Mouse (Mus musculus) cerebellum, adult 11-12 months (tissue): ENCODE results near the gene Ssbp2.

Experiments
- DNase-seq: peaks from one replicate; pipeline ENCODE4 v3.0.0; 2022

Gene Ssbp2

DNA sequence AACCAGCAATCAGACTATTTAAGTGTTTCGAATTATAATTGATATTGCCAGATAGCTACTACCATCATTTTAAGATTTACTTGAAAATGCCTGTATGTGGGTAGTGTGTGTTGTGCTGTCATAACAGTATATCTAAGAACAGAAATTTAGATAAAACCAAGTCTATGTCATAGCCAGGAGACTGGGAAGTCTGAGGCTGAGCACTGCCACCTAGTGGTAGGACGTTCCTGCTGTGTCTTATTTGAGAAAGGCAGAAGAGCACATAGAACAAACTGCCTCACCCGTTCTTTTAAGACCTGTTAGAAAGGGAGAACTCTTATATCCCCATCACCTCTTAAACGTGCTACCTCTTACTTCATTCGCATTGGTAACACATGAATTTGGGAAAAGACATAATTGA lies 176.7 kb downstream of the Ssbp2 start:
- peak; percentile 64 for DNase-seq

- DNase-seq: no peak
Observed at GRCm38 (mm10) chr13:91638836-91639235, 178.8 kb downstream of the Ssbp2 start.

DNA sequence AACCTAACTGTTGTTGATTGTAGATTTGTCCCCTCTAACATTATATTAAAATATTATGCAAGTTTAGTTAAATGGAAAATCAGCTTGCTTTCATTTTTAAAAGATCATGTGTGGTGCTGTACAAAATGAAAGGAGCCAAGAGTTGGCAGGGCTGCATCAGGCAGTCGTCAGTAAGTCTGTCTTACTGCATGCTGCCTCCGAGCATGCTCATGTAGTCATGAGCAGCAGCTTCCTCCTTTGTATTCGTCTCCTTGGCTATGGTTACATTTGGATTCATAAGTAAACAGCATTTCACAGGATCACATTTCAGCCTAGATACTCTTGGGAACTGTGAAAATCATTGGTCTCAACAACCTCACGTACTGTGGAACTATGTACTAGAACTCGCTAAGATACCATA lies 180.1 kb downstream of the Ssbp2 start:
- no peak for DNase-seq

GRCm38 (mm10) chr13:91648240-91648639 lies 188.2 kb downstream of the Ssbp2 start:
- peak; percentile 39 for DNase-seq

DNA sequence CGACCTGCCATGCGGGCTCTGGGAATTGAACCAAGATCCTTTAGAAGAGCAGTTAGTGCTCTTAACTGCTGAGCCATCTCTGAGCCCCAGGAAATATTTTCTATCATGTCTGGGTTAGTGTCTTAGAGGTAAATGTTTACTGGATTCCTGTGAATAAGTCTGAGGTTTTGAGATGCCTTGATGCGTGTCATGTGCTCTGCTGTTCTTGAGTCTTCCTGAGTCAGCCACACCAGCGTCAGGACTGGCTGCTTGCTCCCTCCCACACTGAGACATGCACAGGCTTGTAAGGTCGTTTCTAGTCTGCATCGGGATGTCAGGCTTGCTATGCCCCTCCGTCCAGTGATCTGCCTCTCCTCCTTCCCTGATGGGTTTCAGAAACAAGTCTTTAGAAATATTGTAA lies 189.8 kb downstream of the Ssbp2 start:
- no peak for DNase-seq

DNA sequence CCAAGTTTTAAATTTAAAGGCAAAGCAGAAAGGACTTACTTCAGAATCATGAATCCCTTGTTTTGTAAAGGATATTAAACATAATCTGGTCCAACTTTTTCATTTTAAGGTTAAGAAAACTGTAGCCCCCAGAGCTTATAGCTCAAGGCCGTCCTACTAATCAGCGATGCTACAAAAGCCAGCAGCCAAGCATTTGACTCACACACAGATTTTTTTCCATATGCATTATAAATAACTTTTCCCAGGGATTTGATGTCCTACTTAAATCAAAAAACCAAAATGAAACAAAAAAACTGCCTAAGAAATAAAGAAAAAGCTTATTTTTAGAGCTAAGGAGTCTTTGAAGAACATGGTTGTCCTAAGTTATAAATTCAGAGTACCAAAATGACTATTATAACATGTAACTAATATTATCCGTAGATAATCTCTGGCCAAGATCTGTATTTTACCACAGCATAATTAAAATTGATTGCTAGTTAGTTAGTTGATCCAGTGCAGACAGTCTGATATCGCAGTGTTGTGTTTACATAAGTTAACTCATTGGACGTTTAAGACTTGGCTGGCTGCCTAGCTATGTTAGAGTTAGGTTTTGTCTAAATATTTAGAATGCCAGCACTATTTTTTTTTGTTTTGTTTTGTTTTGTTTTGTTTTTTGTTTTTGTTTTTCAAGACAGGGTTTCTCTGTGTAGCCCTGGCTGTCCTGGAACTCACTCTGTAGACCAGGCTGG lies 201.1 kb downstream of the Ssbp2 start:
- DNase-seq: no peak

GRCm38 (mm10) chr13:91662751-91663150 lies 202.7 kb downstream of the Ssbp2 start:
- DNase-seq: no peak

GRCm38 (mm10) chr13:91673241-91673640 lies 213.2 kb downstream of the Ssbp2 start:
- DNase-seq: no peak

DNA sequence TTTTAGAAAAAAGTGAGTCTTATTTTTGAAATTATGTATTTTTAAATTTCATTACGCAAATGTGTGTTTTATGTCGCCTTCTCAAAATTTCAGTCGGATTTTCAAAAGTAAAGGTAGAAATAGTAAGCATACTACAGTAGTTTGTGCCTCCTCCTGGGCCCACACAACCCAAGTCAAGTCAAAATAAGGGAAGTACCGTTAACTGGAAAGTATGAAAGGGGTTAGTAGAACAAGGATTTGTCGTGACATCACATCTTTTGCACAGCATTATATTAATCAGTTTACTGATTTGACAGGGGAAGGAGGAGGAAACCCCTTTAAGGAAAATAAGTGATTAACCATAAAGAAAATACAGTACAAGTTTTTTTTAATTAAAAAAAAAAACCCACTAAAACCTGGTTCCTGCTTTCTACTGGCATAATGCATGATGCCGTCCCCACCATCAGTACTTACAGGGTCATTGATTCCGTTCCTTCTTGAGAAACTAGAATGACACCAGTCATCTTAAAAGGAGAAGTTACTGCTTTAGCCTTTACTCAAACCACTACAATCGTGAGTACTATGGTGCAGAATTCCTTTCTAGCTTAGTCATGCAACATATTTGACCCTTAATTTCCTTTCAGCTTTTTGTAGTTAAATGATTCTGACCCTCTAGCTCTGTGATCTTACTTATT lies 220.8 kb downstream of the Ssbp2 start:
- no peak for DNase-seq

DNA sequence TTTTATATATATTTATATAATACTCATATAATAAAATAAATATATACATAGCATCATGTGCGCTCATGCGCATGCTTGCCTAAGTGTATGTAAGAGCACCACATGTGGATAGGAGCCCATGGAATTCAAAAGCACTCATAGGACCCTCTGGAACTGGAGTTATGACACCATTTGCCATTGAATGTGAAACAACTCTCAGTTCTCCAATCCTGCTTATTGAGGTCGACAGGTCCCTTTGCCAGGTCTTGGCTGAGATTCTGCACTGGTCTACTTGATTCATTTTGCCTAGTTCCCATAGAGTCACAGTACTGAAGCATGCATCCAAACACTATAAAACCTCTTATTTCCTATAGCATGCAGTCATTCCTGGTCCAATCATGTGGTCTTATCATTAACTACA lies 221.4 kb downstream of the Ssbp2 start:
- no peak for DNase-seq

DNA sequence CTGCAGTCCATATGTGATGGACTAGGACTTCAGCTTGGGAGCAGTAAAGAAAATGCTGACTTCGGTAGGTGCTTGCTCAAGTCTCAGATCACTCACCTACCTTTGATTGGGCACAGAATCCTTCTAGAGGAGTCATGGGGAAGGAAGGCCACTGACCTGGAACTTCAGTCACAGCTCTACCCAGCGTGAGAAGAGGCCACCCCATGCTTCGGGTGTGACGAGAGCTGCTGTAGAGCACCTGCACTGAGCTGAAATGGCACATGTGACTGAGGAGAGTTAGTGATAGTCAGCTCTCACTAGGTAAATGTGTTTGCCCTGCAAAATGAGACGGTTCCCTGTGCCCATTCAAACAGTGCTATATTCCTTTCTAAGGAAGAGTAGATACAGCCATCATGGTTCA lies 230.0 kb downstream of the Ssbp2 start:
- no peak for DNase-seq

DNA sequence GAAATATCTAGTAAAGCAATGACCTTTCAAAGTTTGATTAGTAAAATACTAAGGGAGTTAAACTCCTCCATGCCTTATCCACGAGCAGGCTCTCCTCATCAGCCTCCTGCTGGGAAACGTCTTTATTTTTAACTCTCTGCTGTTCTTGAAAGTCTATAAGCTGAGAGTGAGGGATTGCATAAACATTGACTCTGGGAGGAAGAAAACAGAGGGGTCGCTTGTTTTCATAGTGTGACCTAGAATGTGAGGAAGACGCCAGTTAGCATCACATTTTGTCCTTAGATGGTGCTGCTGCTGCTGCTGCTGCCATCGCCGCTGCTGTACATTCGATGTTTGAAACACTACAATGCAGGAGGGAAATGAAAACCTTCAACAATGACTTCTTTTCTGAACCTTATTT lies 233.5 kb downstream of the Ssbp2 start:
- no peak for DNase-seq

GRCm38 (mm10) chr13:91695406-91695805 lies 235.3 kb downstream of the Ssbp2 start:
- DNase-seq: no peak

GRCm38 (mm10) chr13:91696109-91696645 lies 236.1 kb downstream of the Ssbp2 start:
- no peak for DNase-seq

- no peak for DNase-seq
Observed at GRCm38 (mm10) chr13:91697011-91697410, 236.9 kb downstream of the Ssbp2 start.

- DNase-seq: no peak
Observed at GRCm38 (mm10) chr13:91702337-91702736, 242.3 kb downstream of the Ssbp2 start.

- DNase-seq: no peak
Observed at GRCm38 (mm10) chr13:91719487-91719886, 259.4 kb downstream of the Ssbp2 start.

DNA sequence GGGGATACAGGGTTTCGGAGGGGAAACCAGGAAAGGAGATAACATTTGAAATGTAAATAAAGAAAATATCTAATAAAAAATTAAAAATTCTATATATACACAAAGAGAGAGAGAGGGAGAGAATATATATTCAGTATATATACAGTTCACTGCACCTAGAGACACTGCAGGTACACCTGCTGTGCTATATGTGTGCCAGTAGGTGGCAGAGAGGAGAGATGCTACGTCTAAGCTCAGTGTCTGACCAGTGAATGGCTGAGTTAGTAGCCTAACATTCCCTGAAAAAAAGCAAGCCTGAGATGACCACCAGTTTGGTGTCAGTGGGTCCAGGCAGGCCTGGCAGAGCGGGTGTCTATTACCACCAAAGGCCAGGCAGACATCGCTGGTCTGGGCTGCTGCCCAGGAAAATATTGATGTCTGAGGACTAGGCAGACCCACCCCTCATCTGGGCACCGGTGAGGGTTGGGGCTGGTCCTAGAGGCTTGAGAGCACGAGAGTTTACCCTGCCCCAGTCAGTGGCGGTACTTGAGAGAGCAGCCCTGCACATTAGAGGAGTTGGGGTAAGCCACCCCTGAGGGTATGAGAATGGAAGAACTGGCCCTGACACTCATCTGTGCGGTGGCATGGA lies 263.1 kb downstream of the Ssbp2 start:
- DNase-seq: no peak

GRCm38 (mm10) chr13:91723736-91724119 lies 263.6 kb downstream of the Ssbp2 start:
- DNase-seq: no peak

DNA sequence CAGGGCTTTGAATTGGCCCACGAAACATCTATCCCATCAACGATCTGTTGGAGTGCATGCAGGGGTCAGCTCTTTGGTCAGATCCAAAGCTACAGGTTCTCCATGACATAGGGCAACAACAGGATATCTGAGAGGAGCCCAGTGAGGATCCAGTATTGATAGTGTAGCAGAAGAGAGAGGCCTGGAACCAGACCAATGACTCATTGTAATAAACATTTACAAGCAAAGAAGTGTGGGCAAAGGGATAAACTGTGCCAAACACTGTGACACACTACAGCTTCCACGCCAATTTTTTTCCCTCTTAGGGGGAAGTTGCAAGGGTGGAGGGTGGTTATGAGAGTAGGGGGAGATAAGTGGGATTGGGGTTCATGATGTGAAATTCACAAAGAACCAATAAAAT lies 264.1 kb downstream of the Ssbp2 start:
- DNase-seq: no peak

DNA sequence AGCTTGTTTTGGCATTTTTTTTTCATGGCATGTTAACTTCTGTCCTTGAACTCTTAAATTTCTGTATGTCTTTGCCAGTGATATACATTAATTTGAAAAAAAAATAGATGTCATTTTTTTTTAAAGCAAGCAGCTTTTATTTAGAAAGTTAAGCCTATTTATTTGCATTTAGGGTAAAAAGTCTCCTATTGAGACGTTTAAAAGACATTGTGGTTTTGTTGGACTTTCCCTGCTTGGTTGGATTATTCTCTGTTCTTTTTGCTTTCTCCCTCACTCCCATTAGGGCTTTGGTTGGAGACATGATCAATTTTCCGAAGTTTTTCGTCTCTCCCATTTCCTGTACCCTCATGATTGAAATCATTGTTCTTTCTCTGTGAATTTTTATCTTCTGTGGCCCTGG lies 265.0 kb downstream of the Ssbp2 start:
- DNase-seq: no peak

- DNase-seq: no peak
Observed at GRCm38 (mm10) chr13:91727899-91728298, 267.8 kb downstream of the Ssbp2 start.

DNA sequence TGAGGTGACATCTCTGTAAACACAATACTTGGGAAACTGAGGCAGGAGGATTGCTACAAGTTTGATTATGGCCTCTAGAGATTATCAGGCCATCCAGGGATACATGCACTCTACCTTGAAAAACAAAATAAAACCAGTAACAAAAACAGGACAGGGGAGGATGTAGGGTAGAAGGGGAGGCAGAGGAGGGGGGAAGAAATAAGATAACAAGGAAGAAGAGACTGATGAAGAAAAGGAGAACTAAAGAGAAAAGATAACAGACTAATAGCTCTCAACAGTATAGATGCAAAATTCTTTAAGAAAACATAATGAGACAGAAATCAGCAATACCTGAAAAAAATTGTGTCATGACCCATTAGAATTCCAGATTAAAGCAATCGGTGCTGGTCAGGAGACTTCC lies 277.1 kb downstream of the Ssbp2 start:
- no peak for DNase-seq

DNA sequence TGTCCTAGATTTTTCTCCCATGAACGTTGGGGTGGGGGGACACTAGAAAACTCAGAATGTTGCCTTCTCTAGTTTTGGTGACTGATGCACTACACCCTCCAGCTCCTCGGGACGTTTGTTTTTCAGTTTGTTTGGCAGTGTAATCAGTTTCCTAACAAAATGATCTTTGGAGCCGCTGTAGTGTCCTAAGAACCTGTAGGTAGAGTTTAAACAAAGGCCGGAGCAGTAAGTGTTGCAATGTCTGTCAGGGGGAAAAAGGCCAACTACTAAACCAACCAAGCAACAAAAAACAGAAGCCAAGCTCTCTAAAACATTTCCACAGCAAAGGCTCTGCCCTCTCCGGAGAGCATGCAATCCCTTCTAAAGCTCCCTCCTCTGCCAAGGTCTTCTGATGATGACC lies 280.8 kb downstream of the Ssbp2 start:
- DNase-seq: no peak
